Mouse (Mus musculus): Measurements from ENCODE around the gene Ndufaf7. TPM values are rescaled to one million over a fixed set of nuclear protein-coding genes. Genes with fewer than 3 reads are reported as not detected.

Ndufaf7 gene
- polyA plus RNA-seq, 1 experiment from 2014 or later, result 56.8 TPM

DNA sequence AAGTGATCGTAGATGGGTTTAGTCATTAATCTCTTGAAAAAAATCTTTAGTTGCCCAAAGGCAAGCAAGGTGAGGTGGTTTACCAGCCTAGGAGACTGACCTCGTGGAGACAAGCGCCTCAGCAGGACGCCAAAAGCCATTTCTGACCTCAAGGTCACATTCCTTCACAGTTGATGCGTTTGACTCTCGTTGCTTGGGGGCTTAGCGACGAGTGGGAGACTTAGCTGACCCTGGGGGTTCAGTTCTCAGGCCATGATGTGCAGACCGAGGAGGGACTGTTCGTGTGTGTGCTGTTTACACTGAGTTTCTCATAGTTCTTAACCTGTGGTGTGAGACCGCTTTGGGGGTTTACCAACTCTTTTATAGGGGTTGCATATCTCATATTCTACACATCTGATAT, 5.6 kb downstream of the Ndufaf7 start:
- ATAC-seq (ENCODE audit: low read depth), result no peak
- H3K27ac ChIP-seq (ENCODE audit: low read length), result no peak overlapping the region
- H3K36me3 ChIP-seq (ENCODE audit: control insufficient read depth, insufficient read depth, low read length), result peaks cover 10% of the 10 kb centered on the region; the same call in 1 of the 2 replicates

DNA sequence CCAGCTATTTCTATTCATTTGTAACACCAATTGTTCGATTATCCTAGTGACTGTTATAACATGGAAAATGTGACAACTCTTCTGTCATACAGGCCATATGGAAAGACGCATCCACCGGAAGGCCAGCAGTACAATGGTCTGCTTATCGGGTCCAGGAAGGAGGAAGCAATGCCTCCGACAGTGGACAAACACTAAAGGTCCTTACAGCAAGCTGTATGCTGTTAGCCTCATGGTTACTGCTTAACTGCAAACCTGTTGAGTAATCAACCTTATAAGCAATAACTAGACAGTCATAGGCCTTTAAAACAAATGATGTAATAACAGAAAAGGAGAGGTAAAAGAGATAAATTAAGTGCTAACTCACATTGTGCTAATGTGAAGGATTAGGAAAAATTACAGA, 14.3 kb downstream of the Ndufaf7 start:
- H3K27me3 ChIP-seq (ENCODE audit: control insufficient read depth, insufficient read depth, low read depth, low read length), result no peaks in the 10 kb centered on the region
- ATAC-seq (ENCODE audit: low read depth), result no peak
- H3K9ac ChIP-seq (ENCODE audit: low read length), result no peak overlapping the region
- WGBS, result 90% methylated on average over 5 of the region's 5 CpGs
- H3K9me3 ChIP-seq (ENCODE audit: control insufficient read depth, low read length), result no peaks in the 10 kb centered on the region
- H3K4me1 ChIP-seq (replicated peaks; ENCODE audit: control insufficient read depth, insufficient read depth, low read length), result peaks cover 3% of the 10 kb centered on the region; the same call in 1 of the 2 replicates
- no peak overlapping the region for H3K4me2 ChIP-seq (ENCODE audit: low read depth, low read length)
- H3K4me3 ChIP-seq (ENCODE audit: low read length), result no peak overlapping the region
- peaks cover 44% of the 10 kb centered on the region for H3K36me3 ChIP-seq (ENCODE audit: control insufficient read depth, insufficient read depth, low read length)
- H3K27ac ChIP-seq (ENCODE audit: low read length), result no peak overlapping the region

More for the DNA sequence above, 5.6 kb downstream of the Ndufaf7 start:
- 44% methylated on average over 11 of the region's 11 CpGs for WGBS
- Histone ChIP-seq H3K4me3 (ENCODE audit: low read length) (no peak overlapping the region), H3K4me1 (replicated peaks; ENCODE audit: control insufficient read depth, insufficient read depth, low read length) (peaks cover 3% of the 10 kb centered on the region; the same call in 1 of the 2 replicates), H3K4me2 (ENCODE audit: low read depth, low read length) (no peak overlapping the region), H3K9ac (ENCODE audit: low read length) (no peak overlapping the region), H3K9me3 (ENCODE audit: control insufficient read depth, low read length) (no peaks in the 10 kb centered on the region), H3K27me3 (ENCODE audit: control insufficient read depth, insufficient read depth, low read depth, low read length) (no peaks in the 10 kb centered on the region)

DNA sequence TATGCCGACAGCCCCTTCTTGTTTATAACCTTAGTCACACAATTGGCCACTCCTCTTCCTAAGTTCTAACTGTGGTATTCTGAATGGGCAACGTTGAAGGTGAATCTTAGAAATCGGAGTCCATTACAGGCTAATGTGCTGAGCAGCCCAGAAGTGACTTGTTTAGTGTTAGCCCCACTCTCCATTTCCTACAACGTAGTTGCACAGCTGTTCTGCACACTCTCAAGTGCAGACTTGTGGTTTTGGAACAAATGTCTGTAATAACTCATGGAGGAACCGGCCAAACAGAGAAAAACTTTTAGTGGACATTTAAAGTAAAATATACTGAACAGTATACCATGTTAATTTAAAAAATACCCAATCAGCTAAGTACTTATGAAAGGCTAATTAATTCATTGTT, 15.1 kb downstream of the Ndufaf7 start:
- Histone ChIP-seq H3K4me2 (ENCODE audit: low read depth, low read length) (no peak overlapping the region), H3K9ac (ENCODE audit: low read length) (no peak overlapping the region), H3K9me3 (ENCODE audit: control insufficient read depth, low read length) (no peaks in the 10 kb centered on the region), H3K4me3 (ENCODE audit: low read length) (no peak overlapping the region), H3K27ac (ENCODE audit: low read length) (no peak overlapping the region), H3K4me1 (replicated peaks; ENCODE audit: control insufficient read depth, insufficient read depth, low read length) (peaks cover 3% of the 10 kb centered on the region; the same call in 1 of the 2 replicates), H3K27me3 (ENCODE audit: control insufficient read depth, insufficient read depth, low read depth, low read length) (no peaks in the 10 kb centered on the region), H3K36me3 (ENCODE audit: control insufficient read depth, insufficient read depth, low read length) (peaks cover 44% of the 10 kb centered on the region)
- WGBS, result 76% methylated on average over 5 of the region's 5 CpGs
- no peak for ATAC-seq (ENCODE audit: low read depth)

DNA sequence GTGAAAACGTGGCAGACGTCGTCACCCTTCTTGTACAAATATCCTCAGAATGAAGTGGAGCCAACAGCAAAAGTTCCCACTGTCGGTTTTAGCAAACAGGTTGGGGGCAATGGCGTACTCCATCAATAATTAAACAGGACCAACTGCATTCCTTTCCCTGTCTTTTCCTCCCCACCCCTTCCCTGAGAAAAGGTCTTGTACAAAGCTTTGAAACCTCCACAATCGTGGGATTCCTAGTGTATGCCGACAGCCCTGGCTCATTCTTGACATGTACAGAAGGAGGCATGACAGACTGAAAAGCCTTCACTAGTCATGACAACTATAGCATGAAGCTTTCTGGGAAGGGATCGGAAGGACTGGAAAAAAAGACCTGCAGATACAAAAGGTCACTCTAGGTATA, 16.3 kb downstream of the Ndufaf7 start:
- Histone ChIP-seq H3K27me3 (ENCODE audit: control insufficient read depth, insufficient read depth, low read depth, low read length) (no peaks in the 10 kb centered on the region), H3K27ac (ENCODE audit: low read length) (peak overlapping the region; percentile 74), H3K9me3 (ENCODE audit: control insufficient read depth, low read length) (no peaks in the 10 kb centered on the region), H3K4me3 (ENCODE audit: low read length) (no peak overlapping the region), H3K4me2 (ENCODE audit: low read depth, low read length) (no peak overlapping the region), H3K4me1 (replicated peaks; ENCODE audit: control insufficient read depth, insufficient read depth, low read length) (peaks cover 3% of the 10 kb centered on the region; the same call in 1 of the 2 replicates), H3K9ac (ENCODE audit: low read length) (no peak overlapping the region), H3K36me3 (ENCODE audit: control insufficient read depth, insufficient read depth, low read length) (peaks cover 40% of the 10 kb centered on the region)
- peak; percentile 86 for ATAC-seq (ENCODE audit: low read depth)
- 60% methylated on average over 8 of the region's 8 CpGs for WGBS

DNA sequence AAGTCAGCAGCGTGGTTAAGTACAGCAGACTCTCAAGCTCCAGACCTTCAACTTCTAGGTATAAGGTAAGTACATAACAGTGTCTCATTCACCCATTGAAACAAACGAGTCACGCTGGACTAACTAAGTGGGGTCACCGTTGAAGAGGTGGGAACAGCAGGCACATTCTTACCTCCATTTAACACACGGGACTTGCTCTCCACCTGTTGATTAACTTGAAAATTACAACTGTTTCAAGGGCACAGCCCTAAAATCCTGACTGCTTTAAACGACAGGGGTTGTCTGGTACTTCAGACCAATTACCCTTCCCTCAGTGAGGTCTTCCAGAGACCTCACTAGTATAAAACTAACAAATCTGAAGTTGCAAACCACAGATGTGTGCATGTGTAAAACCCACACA, 22.5 kb downstream of the Ndufaf7 start:
- 65% methylated on average over 6 of the region's 6 CpGs for WGBS
- Histone ChIP-seq H3K4me1 (replicated peaks; ENCODE audit: control insufficient read depth, insufficient read depth, low read length) (no peaks in the 10 kb centered on the region), H3K9me3 (ENCODE audit: control insufficient read depth, low read length) (no peaks in the 10 kb centered on the region), H3K4me3 (ENCODE audit: low read length) (no peak overlapping the region), H3K4me2 (ENCODE audit: low read depth, low read length) (no peak overlapping the region), H3K27ac (ENCODE audit: low read length) (no peak overlapping the region), H3K36me3 (ENCODE audit: control insufficient read depth, insufficient read depth, low read length) (peaks cover 34% of the 10 kb centered on the region), H3K27me3 (ENCODE audit: control insufficient read depth, insufficient read depth, low read depth, low read length) (no peaks in the 10 kb centered on the region), H3K9ac (ENCODE audit: low read length) (no peak overlapping the region)
- ATAC-seq (ENCODE audit: low read depth), result no peak

DNA sequence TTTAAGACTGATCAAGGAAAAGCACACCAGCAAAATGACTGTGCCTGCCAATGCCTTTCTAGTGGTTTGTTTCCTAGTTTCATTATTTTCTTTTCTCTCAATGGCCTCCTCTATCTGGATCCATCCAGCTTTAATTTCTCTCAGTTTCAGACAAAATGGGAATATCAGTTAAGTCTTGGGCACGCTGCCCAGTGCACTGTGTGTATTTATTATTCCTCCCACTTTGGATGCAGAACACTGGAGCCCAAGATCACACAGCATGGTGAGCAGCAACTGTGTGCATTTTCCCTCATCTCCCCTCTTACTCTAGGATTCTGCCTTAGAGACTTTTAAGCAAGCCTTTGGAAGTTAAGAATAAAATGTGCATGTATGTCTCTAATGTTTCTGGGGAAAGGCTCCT, 27.5 kb downstream of the Ndufaf7 start:
- no peak overlapping the region for H3K4me2 ChIP-seq (ENCODE audit: low read depth, low read length)
- 66% methylated on average over 1 of the region's 1 CpGs for WGBS
- H3K9ac ChIP-seq (ENCODE audit: low read length), result no peak overlapping the region
- H3K36me3 ChIP-seq (ENCODE audit: control insufficient read depth, insufficient read depth, low read length), result peaks cover 20% of the 10 kb centered on the region
- no peaks in the 10 kb centered on the region; the same call in 1 of the 2 replicates for H3K4me1 ChIP-seq (replicated peaks; ENCODE audit: control insufficient read depth, insufficient read depth, low read length)
- no peak for ATAC-seq (ENCODE audit: low read depth)
- H3K27ac ChIP-seq (ENCODE audit: low read length), result no peak overlapping the region
- no peaks in the 10 kb centered on the region for H3K9me3 ChIP-seq (ENCODE audit: control insufficient read depth, low read length)
- H3K27me3 ChIP-seq (ENCODE audit: control insufficient read depth, insufficient read depth, low read depth, low read length), result no peaks in the 10 kb centered on the region
- H3K4me3 ChIP-seq (ENCODE audit: low read length), result no peak overlapping the region

DNA sequence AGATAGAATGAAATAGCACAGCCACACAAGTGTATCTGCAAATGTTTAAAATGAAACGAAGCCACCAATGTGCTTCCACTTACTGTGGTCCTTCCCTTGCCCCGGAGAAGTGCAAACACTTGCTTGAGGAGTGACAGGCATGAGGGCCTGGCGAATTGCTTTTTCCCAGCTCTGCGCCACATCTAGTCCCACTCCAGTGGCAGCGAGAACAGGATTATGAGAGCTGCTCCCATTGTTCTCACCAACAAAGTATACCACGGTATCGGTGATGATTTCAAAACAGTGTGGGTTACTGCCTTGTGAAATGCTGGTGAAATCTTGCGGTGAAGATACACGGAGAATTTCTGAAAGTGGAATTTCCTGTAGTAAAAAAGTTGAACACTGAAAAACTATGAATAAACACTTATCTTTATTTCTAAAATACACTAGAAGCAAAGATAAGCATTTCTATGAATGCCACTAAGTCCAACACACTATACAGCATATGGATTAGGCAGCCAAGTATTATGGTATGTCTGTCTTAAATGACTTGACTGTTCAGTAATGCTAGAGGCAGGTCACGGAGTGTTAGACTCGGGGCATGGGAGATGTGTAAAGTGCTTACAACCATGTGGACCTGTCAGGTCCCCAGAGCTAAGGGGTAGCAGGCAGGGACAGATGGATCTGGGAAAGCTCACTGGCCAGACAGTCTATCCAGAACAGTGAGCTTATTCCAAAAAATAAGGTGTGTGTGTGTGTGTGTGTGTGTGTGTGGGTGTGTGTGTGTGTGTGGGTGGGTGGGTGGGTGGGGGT, 29.4 kb downstream of the Ndufaf7 start:
- 69% methylated on average over 11 of the region's 11 CpGs for WGBS
- peaks cover 11% of the 10 kb centered on the region for H3K36me3 ChIP-seq (ENCODE audit: control insufficient read depth, insufficient read depth, low read length)

DNA sequence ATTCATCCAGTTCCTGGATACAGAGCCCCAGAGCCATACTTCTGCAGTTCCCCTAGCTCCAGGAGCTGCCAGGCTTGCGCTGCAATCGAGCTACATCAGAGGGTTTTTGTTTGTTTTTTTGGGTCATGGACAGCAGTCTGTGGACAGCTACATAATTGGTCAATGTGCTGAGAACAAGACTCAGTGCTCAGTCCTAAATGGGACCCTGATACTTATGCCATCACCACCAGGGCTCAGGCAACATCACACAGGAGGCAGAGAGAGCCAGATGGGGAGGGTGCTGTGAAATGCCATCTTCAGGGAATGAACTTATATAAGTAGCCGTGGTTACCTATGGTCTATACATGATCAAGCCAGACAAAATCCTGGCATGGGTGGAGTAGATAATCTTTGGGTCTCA, 31.6 kb downstream of the Ndufaf7 start:
- WGBS, result 65% methylated on average over 3 of the region's 3 CpGs
- H3K4me2 ChIP-seq (ENCODE audit: low read depth, low read length), result no peak overlapping the region
- ATAC-seq (ENCODE audit: low read depth), result no peak
- no peaks in the 10 kb centered on the region; the same call in 1 of the 2 replicates for H3K4me1 ChIP-seq (replicated peaks; ENCODE audit: control insufficient read depth, insufficient read depth, low read length)
- no peaks in the 10 kb centered on the region for H3K9me3 ChIP-seq (ENCODE audit: control insufficient read depth, low read length)
- H3K36me3 ChIP-seq (ENCODE audit: control insufficient read depth, insufficient read depth, low read length), result peaks cover 8% of the 10 kb centered on the region; the same call in 1 of the 2 replicates
- no peak overlapping the region for H3K27ac ChIP-seq (ENCODE audit: low read length)
- no peak overlapping the region for H3K9ac ChIP-seq (ENCODE audit: low read length)
- no peak overlapping the region for H3K4me3 ChIP-seq (ENCODE audit: low read length)
- H3K27me3 ChIP-seq (ENCODE audit: control insufficient read depth, insufficient read depth, low read depth, low read length), result no peaks in the 10 kb centered on the region

More for the DNA sequence above, 29.4 kb downstream of the Ndufaf7 start:
- H3K9ac ChIP-seq (ENCODE audit: low read length), result no peak overlapping the region
- H3K27ac ChIP-seq (ENCODE audit: low read length), result peak overlapping the region; percentile 64; the same call in 1 of the 2 replicates
- no peaks in the 10 kb centered on the region for H3K27me3 ChIP-seq (ENCODE audit: control insufficient read depth, insufficient read depth, low read depth, low read length)
- H3K4me1 ChIP-seq (replicated peaks; ENCODE audit: control insufficient read depth, insufficient read depth, low read length), result no peaks in the 10 kb centered on the region; the same call in 1 of the 2 replicates
- no peak overlapping the region for H3K4me3 ChIP-seq (ENCODE audit: low read length)
- ATAC-seq (ENCODE audit: low read depth), result peak; percentile 89
- no peaks in the 10 kb centered on the region for H3K9me3 ChIP-seq (ENCODE audit: control insufficient read depth, low read length)
- H3K4me2 ChIP-seq (ENCODE audit: low read depth, low read length), result peak overlapping the region; percentile 0; the same call in 1 of the 2 replicates

DNA sequence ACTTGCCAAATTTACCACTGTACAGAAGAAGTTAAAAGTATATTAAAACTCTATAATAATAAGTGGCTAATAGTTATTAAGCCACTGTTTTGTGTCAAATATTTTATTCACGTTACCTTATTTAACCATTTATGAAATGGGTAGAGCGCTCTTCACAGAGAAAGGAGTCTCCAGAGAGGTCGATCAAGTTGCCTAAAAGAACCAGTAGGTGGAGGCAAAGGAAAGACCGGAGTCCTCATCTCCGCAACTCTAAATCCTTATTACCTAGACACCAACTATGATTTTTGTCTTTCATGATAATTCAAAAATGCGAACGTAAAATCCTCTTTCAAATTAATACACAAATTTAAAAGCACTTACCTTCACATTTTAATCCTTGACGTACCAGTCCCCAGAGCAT, 46.2 kb downstream of the Ndufaf7 start:
- H3K27ac ChIP-seq (ENCODE audit: low read length), result no peak overlapping the region
- no peaks in the 10 kb centered on the region for H3K27me3 ChIP-seq (ENCODE audit: control insufficient read depth, insufficient read depth, low read depth, low read length)
- no peak for ATAC-seq (ENCODE audit: low read depth)
- no peaks in the 10 kb centered on the region for H3K9me3 ChIP-seq (ENCODE audit: control insufficient read depth, low read length)
- H3K4me2 ChIP-seq (ENCODE audit: low read depth, low read length), result no peak overlapping the region
- H3K36me3 ChIP-seq (ENCODE audit: control insufficient read depth, insufficient read depth, low read length), result peaks cover 17% of the 10 kb centered on the region
- H3K4me1 ChIP-seq (replicated peaks; ENCODE audit: control insufficient read depth, insufficient read depth, low read length), result peaks cover 5% of the 10 kb centered on the region; the same call in 1 of the 2 replicates
- no peak overlapping the region for H3K4me3 ChIP-seq (ENCODE audit: low read length)
- WGBS, result 92% methylated on average over 8 of the region's 8 CpGs
- H3K9ac ChIP-seq (ENCODE audit: low read length), result no peak overlapping the region
